Mouse (Mus musculus) G1E (cell line): Measurements from ENCODE around the gene Plekhg1.

Source experiments
- CTCF ChIP-seq: IDR thresholded peaks from 2 replicates; pipeline ENCODE4 v1.5.1; 2012; ENCODE audit warnings: low read depth, low read length, inconsistent platforms, mixed read lengths
- POLR2AphosphoS5 ChIP-seq: IDR thresholded peaks from 2 replicates; pipeline ENCODE4 v1.6.1; 2012; ENCODE audit warnings: low read depth, low read length, inconsistent platforms; ENCODE audit not compliant: insufficient replicate concordance

- TF ChIP-seq CTCF (no peak), POLR2AphosphoS5 (no peak)
These were observed 33.9 kb upstream of the Plekhg1 start for GRCm38 (mm10) chr10:3706231-3706630.
